Mouse (Mus musculus): Measurements from ENCODE around the gene Hyal6.

Hyal6 gene

DNA sequence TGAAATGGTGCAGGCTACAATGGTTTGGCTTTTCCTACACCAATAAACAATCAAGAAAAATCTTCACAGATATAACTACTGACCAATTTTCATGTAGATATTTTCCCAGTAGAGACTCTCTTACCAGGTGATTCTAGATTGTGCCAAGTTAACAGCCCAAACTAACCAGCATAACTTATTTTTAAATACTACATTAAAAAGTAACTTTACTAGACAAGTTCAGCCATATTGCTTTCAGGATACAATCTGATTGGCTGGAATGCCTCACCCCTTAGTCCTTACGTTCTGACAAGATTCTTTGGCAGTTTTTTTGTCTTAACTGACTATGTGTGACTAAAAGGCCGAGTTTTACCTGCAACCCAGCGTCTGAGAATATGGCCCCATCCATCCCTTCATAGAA lies at the start of gene Hyal6:
TSS of gene Hyal6 (plus strand) at position 301 of the 400 bp plus-strand sequence.
- DNase-seq (ENCODE audit: low spot score in 2 of 2), result no peak

- DNase-seq (ENCODE audit: low spot score in 2 of 2), result no peak
These were observed 45.2 kb upstream of the Hyal6 start for GRCm38 (mm10) chr6:24687871-24688270.

DNA sequence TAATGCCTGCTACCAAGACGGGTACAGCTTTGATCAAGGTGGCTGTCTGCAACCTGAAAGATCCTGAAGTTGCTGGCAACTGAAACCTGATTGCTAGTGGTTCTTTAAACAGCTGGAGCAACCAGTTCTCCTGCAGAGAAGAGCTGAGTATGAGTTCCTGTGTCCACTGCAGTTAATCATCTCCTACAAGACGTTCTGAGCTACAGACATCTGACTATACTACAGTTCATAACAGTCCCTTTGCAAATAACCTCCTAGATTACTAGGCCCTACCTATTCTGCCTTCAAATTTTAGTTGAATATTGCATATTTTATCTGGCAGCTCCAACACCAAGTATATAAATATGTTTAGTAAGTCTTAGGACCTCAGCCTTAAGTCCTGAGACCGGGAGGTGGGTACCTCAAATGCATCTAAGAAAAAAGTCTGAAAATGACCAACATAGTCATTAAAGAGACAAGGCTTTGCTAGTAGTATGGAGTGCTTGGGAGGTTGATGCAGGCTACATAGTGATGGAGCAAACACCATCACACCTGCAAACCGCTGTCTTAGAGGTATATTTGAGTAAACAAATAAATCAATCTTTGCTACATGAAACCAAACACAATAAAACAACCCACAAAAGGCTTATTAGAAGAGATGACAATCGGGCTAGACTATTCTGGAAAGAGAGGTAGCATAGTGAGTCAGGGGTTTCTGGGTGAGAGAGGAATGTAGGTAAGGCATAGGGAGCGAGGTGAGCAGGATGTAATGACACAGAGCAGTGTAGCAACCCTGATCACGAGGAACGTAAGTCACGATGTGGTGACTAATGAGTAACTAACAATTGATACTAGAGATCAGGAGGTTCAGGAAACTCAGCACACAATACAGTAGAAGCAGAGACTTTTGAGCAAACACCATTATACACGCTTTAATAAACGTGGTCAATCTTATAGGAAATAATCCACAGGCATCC lies 38.3 kb upstream of the Hyal6 start:
- DNase-seq (ENCODE audit: low spot score in 2 of 2), result no peak

DNA sequence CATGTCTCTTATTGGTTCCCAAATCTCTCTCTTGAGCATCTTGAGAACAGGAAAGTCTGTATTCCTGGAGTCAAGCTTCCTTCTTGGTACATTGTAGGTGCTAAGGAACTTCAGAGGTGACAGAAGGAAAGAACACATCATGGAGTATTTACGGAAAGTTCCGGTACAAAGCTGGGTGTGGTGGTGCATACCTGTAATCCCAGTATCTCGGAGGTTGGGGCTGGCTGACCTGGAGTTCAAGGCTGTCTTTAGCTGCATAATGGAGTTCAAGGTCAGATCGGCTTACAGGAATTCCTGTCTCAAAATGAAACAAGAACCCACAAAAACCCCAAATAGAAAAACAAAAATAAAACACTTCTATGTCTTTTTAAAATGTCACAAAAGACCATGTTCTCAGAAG lies 36.9 kb upstream of the Hyal6 start:
- no peak for DNase-seq (ENCODE audit: low spot score in 2 of 2)

DNA sequence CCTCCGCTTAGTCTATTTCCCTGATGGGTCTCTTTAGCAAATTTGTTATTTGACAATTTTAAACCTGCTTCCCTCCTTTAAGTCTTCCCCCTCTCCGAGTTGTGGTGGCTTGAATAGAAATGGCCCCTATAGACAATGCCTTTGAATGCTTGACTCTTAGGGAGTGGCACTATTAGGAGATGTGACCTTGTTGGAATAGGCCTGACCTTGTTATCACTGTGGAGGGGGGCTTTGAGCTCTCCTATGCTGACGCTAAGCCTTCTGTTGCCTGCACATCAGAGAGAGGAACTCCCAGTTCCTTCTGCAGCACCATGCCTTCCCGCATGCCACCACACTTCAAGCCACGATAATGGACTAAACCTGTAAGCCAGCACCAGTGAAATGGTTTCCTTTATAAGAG lies 35.8 kb upstream of the Hyal6 start:
- DNase-seq (ENCODE audit: low spot score in 2 of 2), result no peak

DNA sequence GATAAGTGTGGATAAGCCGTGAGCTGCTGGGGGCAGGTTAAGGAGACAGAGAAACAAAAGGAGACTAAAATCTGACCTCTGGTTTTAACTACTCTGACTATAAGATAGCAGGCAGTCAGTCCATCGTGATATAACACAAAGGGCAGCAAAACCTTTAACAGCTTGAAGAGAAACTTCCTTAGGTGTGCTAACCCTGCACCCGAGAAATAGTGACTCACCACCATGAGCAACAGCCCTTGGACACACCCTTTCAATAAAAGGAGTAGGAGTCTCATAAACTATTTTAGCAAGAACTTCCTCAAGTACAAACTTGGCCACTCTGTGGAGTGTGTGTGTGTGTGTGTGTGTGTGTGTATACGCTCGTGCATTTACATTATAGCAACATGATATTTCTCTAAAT lies 26.0 kb upstream of the Hyal6 start:
- no peak for DNase-seq (ENCODE audit: low spot score in 2 of 2)

DNA sequence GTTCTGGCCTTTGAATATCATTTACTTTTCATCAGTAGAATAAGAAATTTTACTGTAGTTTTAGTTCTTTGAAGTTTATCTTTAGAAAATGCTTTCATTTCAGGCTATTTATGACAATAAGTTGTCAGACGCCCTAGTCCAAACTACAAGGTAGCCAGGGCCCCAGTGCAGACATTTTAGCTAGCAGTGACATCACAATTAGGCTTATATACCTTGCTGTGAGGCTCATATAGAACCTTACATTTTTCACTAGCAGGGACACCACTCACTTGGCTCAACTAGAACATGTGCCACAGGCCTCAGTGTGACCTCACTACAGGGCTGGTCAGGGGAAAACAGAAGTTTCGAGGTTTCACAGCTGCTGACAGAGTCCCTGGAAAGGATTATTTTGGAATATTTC lies 25.5 kb upstream of the Hyal6 start:
- no peak for DNase-seq (ENCODE audit: low spot score in 2 of 2)

DNA sequence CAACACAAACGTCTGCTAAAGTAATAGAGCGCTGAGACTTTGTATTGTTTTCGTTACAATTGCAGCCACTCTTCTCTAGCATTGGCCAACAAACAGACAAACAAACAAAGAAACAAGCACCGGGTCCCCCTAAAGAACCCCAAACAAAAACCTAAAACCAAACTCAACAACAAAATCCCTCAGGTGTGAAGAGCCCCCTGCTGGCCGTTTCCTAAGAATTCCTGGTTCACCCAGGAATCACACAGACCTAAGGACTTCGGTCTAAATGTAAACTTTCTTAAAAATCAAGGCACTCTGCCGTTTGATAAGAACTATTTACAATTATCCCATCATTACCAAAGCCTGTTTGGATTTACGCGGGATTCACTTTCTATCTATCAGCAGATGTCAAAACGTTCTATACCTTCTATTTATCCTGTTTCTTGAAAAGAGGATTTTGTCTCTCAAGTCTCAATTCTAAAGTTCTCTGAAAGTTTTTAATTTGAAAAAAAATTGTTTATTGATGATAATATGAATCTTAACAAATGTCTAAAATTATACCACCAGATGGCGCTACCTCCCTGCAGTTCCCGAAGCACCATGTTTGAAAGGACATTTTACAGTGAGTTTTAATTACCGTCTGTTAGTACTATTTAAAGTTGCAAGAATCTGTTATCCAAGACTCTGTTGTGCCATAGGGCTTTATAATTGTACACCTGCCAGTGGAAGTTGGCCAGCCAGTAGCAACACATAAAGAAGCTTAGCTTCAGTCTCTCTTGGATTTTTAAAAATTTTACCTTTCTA lies 11.5 kb upstream of the Hyal6 start:
- DNase-seq (ENCODE audit: low spot score in 2 of 2), result no peak

- DNase-seq (ENCODE audit: low spot score in 2 of 2), result no peak
These were observed 4.9 kb upstream of the Hyal6 start for GRCm38 (mm10) chr6:24728130-24728529.

GRCm38 (mm10) chr6:24734565-24734964 lies 1.5 kb downstream of the Hyal6 start:
- no peak for DNase-seq (ENCODE audit: low spot score in 2 of 2)

GRCm38 (mm10) chr6:24748029-24748428 lies 15.0 kb downstream of the Hyal6 start, which contains the start of gene Hyal4:
TSS of gene Hyal4 (plus strand) at chr6:24748329.
- no peak for DNase-seq (ENCODE audit: low spot score in 2 of 2)

DNA sequence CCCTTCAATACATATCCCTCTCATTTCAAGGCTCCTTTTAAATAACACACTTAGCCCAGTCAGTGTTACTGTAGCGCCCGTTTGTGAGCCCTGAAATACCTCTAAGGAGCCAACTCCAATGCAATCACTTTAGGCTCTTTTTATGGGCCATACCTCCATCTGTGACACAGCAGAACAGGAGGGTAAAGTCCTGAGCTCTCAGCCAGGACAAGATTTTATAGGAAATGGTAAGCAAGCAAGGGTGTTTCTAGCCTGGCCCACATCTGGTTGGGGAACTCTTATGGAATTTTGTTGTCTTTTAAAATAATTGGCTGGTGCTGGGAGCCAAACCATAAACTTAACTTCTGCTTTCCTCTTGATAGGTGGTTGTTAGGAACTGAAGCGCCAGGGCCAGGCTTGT lies 26.2 kb downstream of the Hyal6 start:
- no peak for DNase-seq (ENCODE audit: low spot score in 2 of 2)

DNA sequence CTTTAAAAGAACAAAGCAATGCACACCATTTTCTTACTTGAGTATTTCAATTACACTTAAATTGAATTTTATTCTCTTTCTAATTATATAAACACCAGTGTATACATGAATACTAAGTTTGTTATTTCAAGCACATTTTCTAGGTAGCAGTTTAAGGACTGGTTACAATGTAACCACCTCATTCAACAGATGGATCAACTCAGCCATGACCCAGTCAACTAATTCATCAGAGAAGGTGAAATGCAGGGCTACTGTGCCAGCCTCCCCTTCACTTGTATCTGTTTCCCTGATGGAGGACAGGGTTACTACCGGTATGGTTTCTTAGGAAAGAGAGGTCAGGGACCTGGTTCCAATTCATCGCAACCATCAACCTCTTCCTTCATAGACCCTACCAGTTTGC lies 33.2 kb downstream of the Hyal6 start:
- no peak for DNase-seq (ENCODE audit: low spot score in 2 of 2)

GRCm38 (mm10) chr6:24779182-24779581 lies 46.1 kb downstream of the Hyal6 start:
- DNase-seq (ENCODE audit: low spot score in 2 of 2), result no peak

GRCm38 (mm10) chr6:24790888-24791287 lies 57.8 kb downstream of the Hyal6 start, which contains the start of gene Spam1:
TSS of gene Spam1 (plus strand) at chr6:24791188.
- DNase-seq (ENCODE audit: low spot score in 2 of 2), result no peak

Measured in heart, adult 9 months (tissue).